Mouse (Mus musculus) testis, adult 10 weeks (tissue): Measurements from ENCODE around the gene Tas2r113. TPM values are rescaled to one million over a fixed set of nuclear protein-coding genes. Genes with fewer than 3 reads are reported as not detected.

ENCODE experiments used
- polyA plus RNA-seq: library from polyadenylated mRNA; stranded (reverse); fragments of 350-450 nt; fragmentation: Illumina TruSeq; extraction: RNeasy Lipid Tissue Mini Kit (QIAGEN cat#74804); gene quantifications from one replicate; pipeline ENCODE4 v1.2.3, GENCODE M21; 2014; ENCODE audit warnings: low read depth, low replicate concordance

The Tas2r113 gene
- polyA plus RNA-seq, result not detected

GRCm38 (mm10) chr6:132892711-132893110 is at the start of gene Tas2r113:
TSS of gene Tas2r113 (plus strand) at chr6:132893011.

GRCm38 (mm10) chr6:132846842-132847241 is 46.0 kb upstream of the Tas2r113 start, which contains the start of gene Tas2r123:
TSS of gene Tas2r123 (plus strand) at chr6:132847142.

GRCm38 (mm10) chr6:132855138-132855537 is 37.7 kb upstream of the Tas2r113 start, which contains the start of gene Tas2r116:
TSS of gene Tas2r116 (plus strand) at chr6:132855438.

GRCm38 (mm10) chr6:132867708-132868107 is 25.1 kb upstream of the Tas2r113 start, which contains the start of gene Tas2r110:
TSS of gene Tas2r110 (plus strand) at chr6:132868008.

GRCm38 (mm10) chr6:132909351-132909750 is 16.5 kb downstream of the Tas2r113 start, which contains the start of gene Tas2r125:
TSS of gene Tas2r125 (plus strand) at chr6:132909651.

Other genes with a start within 250 kb of the Tas2r113 start
- gene A630073D07Rik, start 241.5 kb upstream of the Tas2r113 start, polyA plus RNA-seq, result not detected
- not detected for gene Tas2r120, start 236.1 kb upstream of the Tas2r113 start, polyA plus RNA-seq
- not detected for gene Tas2r121, start 192.0 kb upstream of the Tas2r113 start, polyA plus RNA-seq
- gene Tas2r122, start 181.1 kb upstream of the Tas2r113 start, polyA plus RNA-seq, result not detected
- gene Tas2r115, start 155.0 kb upstream of the Tas2r113 start, polyA plus RNA-seq, result not detected
- not detected for gene Tas2r124, start 138.3 kb upstream of the Tas2r113 start, polyA plus RNA-seq
- gene Tas2r102, start 130.9 kb upstream of the Tas2r113 start, polyA plus RNA-seq, result not detected
- gene Tas2r136, start 114.8 kb upstream of the Tas2r113 start, polyA plus RNA-seq, result not detected
- gene Tas2r117, start 90.2 kb upstream of the Tas2r113 start, polyA plus RNA-seq, result not detected
- gene Tas2r123, start 45.9 kb upstream of the Tas2r113 start, polyA plus RNA-seq, result not detected
- gene Tas2r116, start 37.6 kb upstream of the Tas2r113 start, polyA plus RNA-seq, result not detected
- gene Tas2r110, start 25.0 kb upstream of the Tas2r113 start, polyA plus RNA-seq, result not detected
- 0.39 TPM for gene Tas2r125, start 16.6 kb downstream of the Tas2r113 start, polyA plus RNA-seq
- gene Tas2r129, start 58.1 kb downstream of the Tas2r113 start, polyA plus RNA-seq, result not detected
- gene Tas2r131, start 64.9 kb downstream of the Tas2r113 start, polyA plus RNA-seq, result not detected
- gene Tas2r109, start 88.0 kb downstream of the Tas2r113 start, polyA plus RNA-seq, result not detected
- 0.32 TPM for gene Tas2r103, start 144.1 kb downstream of the Tas2r113 start, polyA plus RNA-seq
- 0.81 TPM for gene Tas2r140, start 162.8 kb downstream of the Tas2r113 start, polyA plus RNA-seq
- 22.8 TPM for gene Smim10l1, start 211.9 kb downstream of the Tas2r113 start, polyA plus RNA-seq